Mouse (Mus musculus) heart, embryonic 16.5 days (tissue): ENCODE measurements around the gene Sned1. TPM values are rescaled to one million over a fixed set of nuclear protein-coding genes. Genes with fewer than 3 reads are reported as not detected.
A peak's percentile ranks its signal among the peaks of the same experiment; 100 is the strongest.

Source experiments
- ATAC-seq: fragments of 200-750 bp; cut with Nextera tagmentation; replicated peaks from 2 replicates; pipeline ENCODE4 v1.8.0; 2017; ENCODE audit warnings: moderate number of reproducible peaks; ENCODE audit not compliant: insufficient read depth, low FRiP score; ENCODE audit errors: extremely low read depth
- H3K27ac ChIP-seq: fragments of 300-500 bp; sonication (generic); 2 replicates; pipeline ENCODE4 v1.5.1; 2014; ENCODE audit warnings: mild to moderate bottlenecking, low read length, control low read depth, moderate library complexity
- H3K27me3 ChIP-seq: fragments of 300-500 bp; sonication (generic); 2 replicates; pipeline ENCODE4 v1.6.1; 2014; ENCODE audit warnings: low read length, mixed read lengths; ENCODE audit not compliant: control insufficient read depth, insufficient read depth
- H3K36me3 ChIP-seq: fragments of 300-500 bp; sonication (generic); 2 replicates; pipeline ENCODE4 v1.6.1; 2014; ENCODE audit not compliant: control insufficient read depth, insufficient read depth
- H3K4me1 ChIP-seq: fragments of 300-500 bp; sonication (generic); 2 replicates; pipeline ENCODE4 v1.6.1; 2014; ENCODE audit warnings: low read length, mixed read lengths; ENCODE audit not compliant: control insufficient read depth, insufficient read depth
- H3K4me2 ChIP-seq: fragments of 300-500 bp; sonication (generic); 2 replicates; pipeline ENCODE4 v1.6.1; 2014; ENCODE audit warnings: low read depth, mild to moderate bottlenecking, control low read depth, low read length
- H3K4me3 ChIP-seq: fragments of 300-500 bp; sonication (generic); 2 replicates; pipeline ENCODE4 v1.5.1; 2014; ENCODE audit warnings: mild to moderate bottlenecking, control low read depth, low read length
- H3K9ac ChIP-seq: fragments of 300-500 bp; sonication (generic); 2 replicates; pipeline ENCODE4 v1.6.1; 2014; ENCODE audit warnings: low read length, control low read depth
- H3K9me3 ChIP-seq: fragments of 300-500 bp; sonication (generic); replicated peaks from 2 replicates; pipeline ENCODE4 v1.6.1; 2016; ENCODE audit warnings: low read length; ENCODE audit not compliant: control insufficient read depth
- WGBS: fragments of 180-500 bp; shearing (Covaris S2); extraction: QIAGEN DNeasy Blood & Tissue Kit; methylation state at CpG from one replicate; pipeline ENCODE4 v1.1.7; 2014; 5-methylcytosine and 5-hydroxymethylcytosine counted together
- polyA plus RNA-seq: library from polyadenylated mRNA; unstranded; fragments of >200 nt; fragmentation: Nextera tagmentation; extraction: Ambion mirVana; gene quantifications from 2 replicates; pipeline ENCODE4 v1.2.1, GENCODE M21; 2015

Sned1 gene
- polyA plus RNA-seq, 1 experiment from 2014 or later = 3.6 TPM

- no peak overlapping the region; the same call in 1 of the 2 replicates for H3K27ac ChIP-seq
- 82% methylated on average over 5 of the region's 5 CpGs for WGBS
- no peaks in the 10 kb centered on the region for H3K9me3 ChIP-seq
- no peak overlapping the region for H3K4me2 ChIP-seq
- no peak overlapping the region for H3K9ac ChIP-seq
- 0 out of 2 replicates have a peak, but pooled peaks cover 3% of the 10 kb centered on the region for H3K27me3 ChIP-seq
- H3K4me1 ChIP-seq = peaks cover 5% of the 10 kb centered on the region; the same call in 1 of the 2 replicates
- H3K4me3 ChIP-seq = no peak overlapping the region
- ATAC-seq = no peak
- no peaks in the 10 kb centered on the region for H3K36me3 ChIP-seq
Observed at GRCm38 (mm10) chr1:93225731-93226520, 9.7 kb upstream of the Sned1 start.

DNA sequence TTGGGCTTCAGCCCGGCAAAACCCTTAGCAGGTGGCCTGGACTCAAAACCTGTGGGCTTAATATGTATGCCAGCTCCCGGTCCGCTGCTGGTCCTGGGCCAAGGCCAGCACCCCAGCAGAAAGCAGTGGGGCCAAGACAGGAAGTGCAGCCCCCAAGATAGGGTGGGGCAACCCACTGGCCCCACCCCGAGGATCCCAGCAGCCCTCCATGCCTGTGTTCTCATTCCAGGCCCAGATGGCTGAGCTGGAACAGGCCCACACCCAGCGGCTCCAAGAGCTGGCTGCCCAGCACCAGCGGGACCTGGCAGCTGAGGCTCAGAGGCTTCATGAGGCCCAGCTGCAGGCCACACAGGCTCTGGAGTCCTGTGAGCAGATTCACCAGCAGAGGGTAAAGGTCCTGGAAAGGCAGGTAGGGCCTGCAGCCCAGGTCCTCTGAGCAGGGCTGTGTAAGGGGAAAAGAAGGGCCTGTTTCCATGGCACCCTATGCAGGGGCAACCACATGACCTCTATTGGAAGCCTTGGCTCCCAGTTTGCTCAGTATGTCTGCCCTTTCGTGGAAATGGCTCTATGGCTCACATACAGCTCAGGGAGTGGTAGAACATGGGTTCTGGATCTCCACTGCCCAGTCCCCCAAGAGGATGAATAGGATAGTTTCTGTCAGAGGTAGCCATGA is 8.2 kb upstream of the Sned1 start:
- Histone ChIP-seq H3K9me3 (no peaks in the 10 kb centered on the region), H3K36me3 (no peaks in the 10 kb centered on the region), H3K4me2 (no peak overlapping the region), H3K27me3 (0 out of 2 replicates have a peak, but pooled peaks cover 3% of the 10 kb centered on the region), H3K9ac (no peak overlapping the region), H3K27ac (no peak overlapping the region), H3K4me1 (peaks cover 5% of the 10 kb centered on the region; the same call in 1 of the 2 replicates), H3K4me3 (no peak overlapping the region)
- ATAC-seq = no peak
- WGBS = 74% methylated on average over 7 of the region's 7 CpGs

GRCm38 (mm10) chr1:93227976-93228365 is 7.7 kb upstream of the Sned1 start:
- 90% methylated on average over 7 of the region's 7 CpGs for WGBS
- Histone ChIP-seq H3K4me3 (no peak overlapping the region), H3K4me1 (peaks cover 5% of the 10 kb centered on the region; the same call in 1 of the 2 replicates), H3K9ac (no peak overlapping the region), H3K9me3 (no peaks in the 10 kb centered on the region), H3K27me3 (0 out of 2 replicates have a peak, but pooled peaks cover 3% of the 10 kb centered on the region), H3K27ac (no peak overlapping the region), H3K36me3 (no peaks in the 10 kb centered on the region), H3K4me2 (no peak overlapping the region)
- no peak for ATAC-seq

- Histone ChIP-seq H3K4me2 (no peak overlapping the region), H3K27me3 (peaks cover 3% of the 10 kb centered on the region; the same call in 1 of the 2 replicates), H3K27ac (no peak overlapping the region), H3K4me3 (no peak overlapping the region), H3K9ac (no peak overlapping the region), H3K36me3 (no peaks in the 10 kb centered on the region), H3K4me1 (peaks cover 5% of the 10 kb centered on the region; the same call in 1 of the 2 replicates), H3K9me3 (no peaks in the 10 kb centered on the region)
- ATAC-seq = no peak
- WGBS = 78% methylated on average over 6 of the region's 6 CpGs
Observed at GRCm38 (mm10) chr1:93229221-93229620, 6.4 kb upstream of the Sned1 start.

- Histone ChIP-seq H3K9ac (no peak overlapping the region), H3K4me1 (peaks cover 5% of the 10 kb centered on the region; the same call in 1 of the 2 replicates), H3K4me2 (no peak overlapping the region), H3K36me3 (no peaks in the 10 kb centered on the region), H3K27me3 (peaks cover 7% of the 10 kb centered on the region; the same call in 1 of the 2 replicates), H3K27ac (no peak overlapping the region), H3K9me3 (no peaks in the 10 kb centered on the region), H3K4me3 (no peak overlapping the region)
- no peak for ATAC-seq
- WGBS = 61% methylated on average over 4 of the region's 4 CpGs
Observed at GRCm38 (mm10) chr1:93229626-93230025, 6.0 kb upstream of the Sned1 start.

DNA sequence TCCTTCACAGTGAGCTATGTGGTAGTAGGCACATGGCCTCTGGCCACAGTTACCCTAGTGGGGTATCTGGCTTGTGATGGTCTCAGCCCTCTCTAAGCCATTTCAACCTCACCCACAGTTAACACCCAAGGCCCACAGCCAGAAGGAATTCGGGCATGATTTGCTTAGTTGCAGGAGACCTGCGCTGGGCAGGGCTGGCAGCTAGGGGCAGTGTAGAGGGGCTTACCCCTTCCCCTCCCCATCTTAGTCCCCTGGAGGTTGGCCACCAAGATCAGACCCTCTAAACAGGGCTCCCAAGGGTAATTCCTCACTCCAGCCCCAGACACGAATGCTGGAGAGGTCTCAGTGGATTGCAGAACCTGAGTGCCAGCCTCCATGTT is 894 bp downstream of the Sned1 start:
- Histone ChIP-seq H3K4me3 (peak overlapping the region; percentile 67), H3K27me3 (peaks cover 24% of the 10 kb centered on the region), H3K4me2 (peak overlapping the region; percentile 100), H3K27ac (no peak overlapping the region), H3K36me3 (no peaks in the 10 kb centered on the region), H3K9ac (peak overlapping the region; percentile 70), H3K9me3 (no peaks in the 10 kb centered on the region), H3K4me1 (peaks cover 9% of the 10 kb centered on the region)
- 21% methylated on average over 3 of the region's 3 CpGs for WGBS
- peak; percentile 16; the same call in 1 of the 2 replicates for ATAC-seq

- no peaks in the 10 kb centered on the region for H3K9me3 ChIP-seq
- no peak overlapping the region for H3K4me2 ChIP-seq
- no peak for ATAC-seq
- peaks cover 24% of the 10 kb centered on the region for H3K27me3 ChIP-seq
- no peak overlapping the region for H3K9ac ChIP-seq
- no peak overlapping the region for H3K27ac ChIP-seq
- 90% methylated on average over 10 of the region's 10 CpGs for WGBS
- no peaks in the 10 kb centered on the region for H3K36me3 ChIP-seq
- H3K4me3 ChIP-seq = no peak overlapping the region
- peaks cover 9% of the 10 kb centered on the region for H3K4me1 ChIP-seq
Observed at GRCm38 (mm10) chr1:93237676-93238075, 2.0 kb downstream of the Sned1 start.

DNA sequence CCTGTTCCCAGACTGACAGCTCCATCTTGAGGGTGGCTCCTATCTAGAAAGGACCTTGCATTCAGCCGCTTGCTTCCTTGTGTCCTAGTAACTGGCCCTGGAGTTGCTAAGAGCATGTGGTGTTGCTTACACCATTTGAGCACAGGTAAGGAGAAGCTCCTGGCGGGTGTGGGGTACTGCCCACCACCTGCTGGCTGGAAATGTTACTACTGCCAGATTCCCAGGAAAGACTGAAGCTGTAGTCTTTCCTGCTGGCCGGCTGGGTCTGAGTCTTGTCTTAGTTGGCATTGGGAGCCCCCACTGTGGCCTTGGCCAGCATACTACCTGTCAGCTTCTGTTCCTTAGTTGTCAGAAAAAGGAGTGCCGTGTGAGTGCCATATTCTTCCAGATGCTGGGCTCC is 2.6 kb downstream of the Sned1 start:
- Histone ChIP-seq H3K36me3 (no peaks in the 10 kb centered on the region), H3K9me3 (no peaks in the 10 kb centered on the region), H3K4me2 (no peak overlapping the region), H3K27ac (no peak overlapping the region), H3K4me1 (peaks cover 9% of the 10 kb centered on the region), H3K4me3 (no peak overlapping the region), H3K9ac (no peak overlapping the region), H3K27me3 (peaks cover 24% of the 10 kb centered on the region)
- WGBS = 45% methylated on average over 4 of the region's 4 CpGs
- ATAC-seq = no peak

- WGBS = 34% methylated on average over 2 of the region's 2 CpGs
- H3K4me2 ChIP-seq = no peak overlapping the region
- H3K9ac ChIP-seq = no peak overlapping the region
- H3K9me3 ChIP-seq = no peaks in the 10 kb centered on the region
- no peak overlapping the region for H3K4me3 ChIP-seq
- H3K27ac ChIP-seq = no peak overlapping the region
- no peaks in the 10 kb centered on the region for H3K27me3 ChIP-seq
- H3K36me3 ChIP-seq = no peaks in the 10 kb centered on the region
- no peak for ATAC-seq
- H3K4me1 ChIP-seq = no peaks in the 10 kb centered on the region
Observed at GRCm38 (mm10) chr1:93245936-93246335, 10.3 kb downstream of the Sned1 start.
